Mouse (Mus musculus): ENCODE data around the gene Olfr1226.
"Not testable (repeated sequence)": the region's sequence is repeated elsewhere in the genome, so short reads cannot be mapped to it uniquely, and the experiment has no call there.

The Olfr1226 gene

GRCm38 (mm10) chr2:89199948-89200347 lies at the start of gene Olfr1226:
Gene Olfr1226 (minus strand): TSS chr2:89200048.
- in situ Hi-C loops (cut with MboI, MseI) = no loop called here

- in situ Hi-C loops (cut with MboI, MseI) = no loop called here
Measured at GRCm38 (mm10) chr2:89196325-89196982, 3.4 kb downstream of the Olfr1226 start.

- in situ Hi-C loops (cut with MboI, MseI) = no loop called here
Measured at GRCm38 (mm10) chr2:89174569-89174968, 25.3 kb downstream of the Olfr1226 start, which contains the start of gene Olfr1225. Gene Olfr1225 (minus strand): TSS chr2:89174669.

- in situ Hi-C loops (cut with MboI, MseI) = not testable (repeated sequence)
Measured at GRCm38 (mm10) chr2:89164711-89165110, 35.1 kb downstream of the Olfr1226 start.

GRCm38 (mm10) chr2:89163991-89164390 lies 35.9 kb downstream of the Olfr1226 start, which contains the start of gene Olfr1224-ps1:
Gene Olfr1224-ps1 (minus strand): TSS chr2:89164091.
- in situ Hi-C loops (cut with MboI, MseI) = not testable (repeated sequence)

GRCm38 (mm10) chr2:89151460-89151859 lies 48.4 kb downstream of the Olfr1226 start, which contains the start of gene Olfr1223:
Gene Olfr1223 (minus strand): TSS chr2:89151560.
- in situ Hi-C loops (cut with MboI, MseI) = no loop called here
